Mouse (Mus musculus): ENCODE data around the gene Ophn1. TPM values are rescaled to one million over a fixed set of nuclear protein-coding genes. Genes with fewer than 3 reads are reported as not detected.

Ophn1 gene
- 1 to 10 TPM; 6.6 to 9.4 TPM for total RNA-seq (2021)

- intact Hi-C loops (cut with DNase I) = loop anchor here (2.0 to 10.0 kb wide), 2 partner anchors 28 to 76 kb away; no protein-coding TSS in a partner anchor
Observed at GRCm38 (mm10) chrX:98890406-98891116, at the start of gene Ophn1. Gene Ophn1, minus strand, starts transcription at chrX:98891025.

GRCm38 (mm10) chrX:98937555-98938294 is 46.9 kb upstream of the Ophn1 start:
- intact Hi-C loops (cut with DNase I) = no loop called here
- DNase-seq (ENCODE audit: low spot score) = peak; percentile 89

More at GRCm38 (mm10) chrX:98890406-98891116, at the start of gene Ophn1:
- DNase-seq (ENCODE audit: low spot score) = peak; percentile 66

DNA sequence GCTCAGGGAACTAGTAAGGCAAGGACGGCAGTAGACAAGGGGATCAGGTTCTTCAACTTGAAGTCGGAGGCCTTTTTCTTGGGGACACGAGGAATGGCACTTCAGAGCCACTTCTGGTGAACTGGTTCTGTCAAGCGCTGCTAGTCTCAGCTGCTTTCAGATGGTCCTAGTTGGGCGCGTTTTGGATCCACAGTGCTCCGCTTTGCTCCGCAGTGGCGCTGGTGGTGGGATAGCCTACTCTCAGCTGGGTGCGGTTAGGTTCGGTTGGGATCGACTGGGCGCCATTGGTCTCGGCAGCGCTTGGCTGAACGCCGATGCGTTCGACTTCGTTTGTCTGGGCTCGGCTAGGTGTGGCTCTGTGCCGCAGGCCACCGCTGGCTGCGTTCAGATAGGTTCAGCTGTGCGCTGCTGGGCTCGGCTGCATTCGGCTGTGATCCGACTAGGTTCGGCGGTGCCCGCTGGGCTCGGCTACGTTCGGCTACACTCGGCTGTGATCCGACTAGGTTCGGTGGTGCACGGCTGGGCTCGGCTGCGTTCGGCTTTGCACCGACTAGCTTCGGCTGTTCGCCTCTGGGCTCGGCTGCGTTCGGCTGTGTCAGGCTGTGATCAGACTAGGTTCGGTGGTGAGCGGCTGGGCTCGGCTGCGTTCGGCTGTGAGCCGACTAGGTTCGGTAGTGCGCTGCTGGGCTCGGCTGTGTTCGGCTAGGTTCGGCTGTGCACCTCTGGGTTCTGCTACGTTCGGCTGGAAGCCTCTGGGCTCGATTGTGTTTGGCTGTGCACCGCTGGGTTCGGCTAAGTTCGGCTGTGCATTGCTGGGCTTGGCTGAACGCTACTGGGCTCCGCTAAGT is 46.1 kb upstream of the Ophn1 start:
- intact Hi-C loops (cut with DNase I) = no loop called here
- DNase-seq (ENCODE audit: low spot score) = peak; percentile 91

DNA sequence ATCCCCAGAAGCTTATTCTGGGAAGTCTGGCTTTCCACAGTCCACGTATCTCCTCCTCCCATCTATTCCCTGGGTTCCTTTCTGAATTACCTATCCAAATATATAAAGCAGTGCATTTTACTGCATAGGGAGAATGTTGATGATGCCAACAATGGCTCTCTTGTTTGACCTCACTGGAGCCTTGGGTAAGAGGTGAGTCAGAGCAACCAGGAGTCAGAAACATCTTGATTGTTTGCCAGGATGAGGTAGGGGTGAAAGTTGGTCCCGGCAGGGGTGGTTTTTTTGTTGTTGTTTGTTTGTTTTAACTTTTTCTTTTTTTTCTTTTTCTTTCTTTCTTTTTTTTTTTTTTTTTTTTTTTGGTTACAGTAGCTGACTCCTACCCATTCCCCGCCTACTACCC is 45.3 kb upstream of the Ophn1 start, which contains the start of gene Yipf6:
TSS of gene Yipf6 (plus strand) at position 216 of the 400 bp plus-strand sequence.
- no peak for DNase-seq (ENCODE audit: low spot score)
- intact Hi-C loops (cut with DNase I) = no loop called here

DNA sequence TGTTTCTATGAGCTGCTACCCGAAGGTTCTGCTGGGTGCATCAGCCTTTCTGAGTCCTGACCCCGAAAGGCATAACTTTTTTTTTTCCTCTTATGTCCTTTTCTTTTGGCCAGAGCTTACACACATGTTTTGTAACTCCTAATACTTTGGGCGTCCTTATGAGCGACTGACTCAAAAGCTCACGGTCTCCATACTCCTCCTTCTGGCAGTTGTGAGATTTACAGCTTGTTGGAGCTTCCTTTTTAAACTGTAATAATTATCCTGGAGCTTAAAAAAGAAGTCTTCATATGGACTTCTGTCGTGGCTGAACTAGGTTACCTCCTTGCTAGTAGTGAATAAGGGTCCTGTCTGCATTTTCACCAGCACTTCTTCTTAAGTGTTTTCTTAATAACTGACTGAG is 28.6 kb upstream of the Ophn1 start:
- no peak for DNase-seq (ENCODE audit: low spot score)
- intact Hi-C loops (cut with DNase I) = loop anchor here (1.0 to 2.0 kb wide), 2 partner anchors 29 to 218 kb away; partner anchors contain the start of gene Ophn1

DNA sequence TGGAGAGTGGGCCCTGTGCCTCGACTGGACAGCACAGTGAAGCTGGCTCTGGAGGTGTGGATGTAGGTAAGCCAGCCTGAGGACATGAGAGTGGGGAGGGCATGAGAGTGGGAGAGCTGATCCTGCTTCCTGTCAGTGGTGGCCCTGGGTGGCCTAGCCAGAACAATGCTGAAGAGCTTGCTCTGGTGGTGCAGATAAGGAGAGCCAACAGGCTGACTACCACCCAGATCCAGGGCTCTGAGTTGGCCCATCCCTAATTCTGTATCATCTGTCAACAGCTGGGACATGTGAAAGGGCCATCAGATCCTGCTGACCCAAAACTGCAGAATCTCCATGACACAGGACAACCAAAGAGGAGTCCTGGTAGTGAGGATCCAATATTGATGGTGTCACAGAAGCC is 18.1 kb upstream of the Ophn1 start:
- no peak for DNase-seq (ENCODE audit: low spot score)
- intact Hi-C loops (cut with DNase I) = no loop called here

DNA sequence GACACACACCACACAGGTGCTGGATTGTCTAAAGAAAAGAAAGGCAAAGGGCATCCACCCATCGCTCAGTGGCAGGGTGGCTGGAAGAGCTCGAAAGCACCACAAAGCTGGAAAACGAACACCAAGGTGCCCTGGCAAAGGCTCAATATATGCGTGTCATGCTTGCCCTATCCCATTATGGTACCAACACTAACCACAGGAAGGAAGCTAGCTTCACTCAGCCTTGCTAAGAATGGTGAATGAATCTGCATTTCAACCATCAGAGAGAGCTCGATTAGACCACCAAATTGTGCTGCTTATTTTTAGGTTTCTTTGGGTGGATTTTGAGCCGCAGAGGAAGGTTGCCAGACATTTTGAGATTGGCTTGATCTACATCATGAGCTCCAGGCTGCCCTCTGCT is 13.4 kb upstream of the Ophn1 start:
- no peak for DNase-seq (ENCODE audit: low spot score)
- intact Hi-C loops (cut with DNase I) = no loop called here

DNA sequence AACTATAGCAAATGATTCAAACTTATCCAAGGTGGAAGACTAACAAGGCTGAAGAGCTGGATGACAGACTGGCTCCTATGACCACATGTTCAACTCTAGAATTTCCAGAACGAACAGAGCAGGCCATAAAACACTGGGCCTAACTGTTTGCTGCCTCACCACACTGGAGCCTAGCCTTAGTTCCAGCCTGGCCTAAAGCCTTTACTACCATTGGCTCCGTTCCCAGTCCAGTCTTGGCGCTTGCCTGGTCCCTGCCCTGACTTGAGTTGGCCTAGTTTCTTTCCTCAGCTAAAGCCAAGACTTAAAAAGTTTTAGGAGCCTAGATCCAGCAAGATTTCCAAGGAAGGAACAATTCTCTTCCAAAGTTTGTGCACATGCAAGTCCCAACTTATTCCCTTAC is 7.5 kb upstream of the Ophn1 start:
- intact Hi-C loops (cut with DNase I) = loop anchor here (10.0 kb wide), 1 partner anchor 84 kb away; no protein-coding TSS in a partner anchor
- DNase-seq (ENCODE audit: low spot score) = peak; percentile 30

DNA sequence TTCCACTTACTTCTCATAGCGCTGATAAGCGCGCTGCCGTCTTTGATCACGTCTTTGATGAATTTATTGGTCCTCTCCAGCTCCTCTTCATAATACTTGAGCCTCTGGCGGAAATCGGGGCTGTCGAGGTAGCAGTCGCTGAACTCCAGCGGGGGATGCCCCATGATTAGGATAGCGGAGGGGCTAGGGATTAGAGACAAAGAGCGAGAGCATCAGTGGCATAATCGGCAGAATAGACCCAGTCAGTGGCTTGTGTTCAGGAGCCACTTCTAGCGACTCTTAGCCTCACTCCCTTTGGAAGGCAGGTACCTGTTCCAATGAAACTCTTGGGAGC is 786 bp downstream of the Ophn1 start:
- intact Hi-C loops (cut with DNase I) = loop anchor here (2.0 to 10.0 kb wide), 2 partner anchors 29 to 75 kb away; no protein-coding TSS in a partner anchor
- DNase-seq (ENCODE audit: low spot score) = no peak

GRCm38 (mm10) chrX:98881983-98882382 is 8.8 kb downstream of the Ophn1 start:
- intact Hi-C loops (cut with DNase I) = no loop called here

GRCm38 (mm10) chrX:98881085-98881484 is 9.7 kb downstream of the Ophn1 start:
- intact Hi-C loops (cut with DNase I) = no loop called here
- no peak for DNase-seq (ENCODE audit: low spot score)

More at GRCm38 (mm10) chrX:98881983-98882382, 8.8 kb downstream of the Ophn1 start:
- DNase-seq (ENCODE audit: low spot score) = no peak

DNA sequence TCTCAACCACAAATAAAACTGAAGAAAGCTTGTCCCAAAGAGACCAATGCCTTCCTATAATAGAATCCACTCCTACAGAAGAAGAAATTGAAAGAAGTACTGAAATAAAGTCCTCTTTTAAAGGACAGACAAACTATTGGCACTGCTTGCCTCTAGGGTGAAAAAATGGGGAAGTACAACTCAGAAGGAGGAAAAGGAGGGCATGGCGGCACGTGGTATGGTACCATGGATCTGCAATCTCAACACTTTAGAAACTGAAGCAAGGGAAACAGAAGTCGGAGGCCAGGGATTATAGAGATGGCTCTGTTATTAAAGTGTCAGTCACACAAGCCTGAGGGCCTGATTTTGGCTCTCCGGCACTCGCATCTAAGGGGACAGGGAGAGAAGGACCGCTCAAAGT is 10.5 kb downstream of the Ophn1 start:
- intact Hi-C loops (cut with DNase I) = no loop called here
- DNase-seq (ENCODE audit: low spot score) = no peak

GRCm38 (mm10) chrX:98875144-98875543 is 15.7 kb downstream of the Ophn1 start:
- DNase-seq (ENCODE audit: low spot score) = no peak
- intact Hi-C loops (cut with DNase I) = no loop called here

DNA sequence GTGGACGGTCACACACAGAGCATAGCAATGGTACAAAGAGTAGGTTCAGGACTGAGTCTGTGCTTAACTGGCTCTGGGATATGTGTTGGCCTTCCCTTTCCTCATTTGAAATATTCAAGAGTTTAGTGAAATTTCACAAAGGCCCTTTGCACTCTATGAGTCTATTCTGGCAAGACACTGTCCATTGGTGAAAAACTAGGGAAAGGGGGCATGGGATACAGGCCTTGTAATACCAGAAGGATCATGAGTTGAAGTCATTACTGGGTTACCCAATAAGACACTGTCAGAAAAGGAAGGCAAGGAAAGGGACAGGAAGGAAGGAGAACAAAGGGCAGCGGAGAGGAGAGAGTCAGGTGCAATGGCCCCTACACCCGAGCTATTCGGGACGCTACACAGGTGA is 16.7 kb downstream of the Ophn1 start:
- intact Hi-C loops (cut with DNase I) = no loop called here
- DNase-seq (ENCODE audit: low spot score) = no peak

DNA sequence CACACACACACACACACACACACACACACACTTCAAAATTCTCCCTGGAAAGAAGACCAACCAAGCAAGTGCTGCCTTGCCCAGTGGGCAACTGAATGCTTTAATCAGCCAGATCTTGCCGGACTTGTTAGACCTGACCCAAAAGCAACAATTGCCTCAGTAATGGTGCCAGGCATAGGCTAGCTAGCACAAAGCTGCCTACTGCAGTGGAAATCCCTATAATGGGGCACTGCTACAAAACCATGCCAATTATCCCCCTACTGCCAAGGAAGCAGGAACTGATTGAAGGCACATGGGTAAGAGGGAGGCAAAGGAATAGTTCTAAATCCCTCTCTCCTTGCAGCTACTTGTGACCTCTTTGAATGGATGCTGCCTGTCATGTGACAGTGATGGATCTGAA is 18.8 kb downstream of the Ophn1 start:
- intact Hi-C loops (cut with DNase I) = no loop called here
- DNase-seq (ENCODE audit: low spot score) = no peak

- intact Hi-C loops (cut with DNase I) = no loop called here
- DNase-seq (ENCODE audit: low spot score) = no peak
Observed at GRCm38 (mm10) chrX:98870541-98870940, 20.3 kb downstream of the Ophn1 start.

DNA sequence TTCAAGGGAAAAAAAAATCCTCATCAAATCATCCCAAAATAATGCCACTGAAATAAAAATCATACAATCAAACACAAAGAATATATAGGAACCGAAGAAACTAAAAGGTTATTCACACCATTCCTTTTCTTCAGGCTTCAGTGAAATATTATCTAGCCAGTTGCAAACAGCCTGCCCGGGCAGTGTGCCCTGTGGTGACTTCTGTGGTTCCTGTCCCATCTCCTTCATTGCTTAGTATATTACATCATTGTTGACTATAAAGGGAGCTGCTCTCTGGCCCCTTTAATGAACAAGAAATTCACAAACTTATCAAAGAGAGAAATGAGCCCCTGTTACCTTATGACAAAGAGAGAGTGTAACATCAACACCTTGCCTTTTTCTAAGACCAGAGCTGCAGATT is 21.1 kb downstream of the Ophn1 start:
- DNase-seq (ENCODE audit: low spot score) = no peak

GRCm38 (mm10) chrX:98869165-98869564 is 21.7 kb downstream of the Ophn1 start:
- intact Hi-C loops (cut with DNase I) = no loop called here
- no peak for DNase-seq (ENCODE audit: low spot score)

More for the DNA sequence above, 21.1 kb downstream of the Ophn1 start:
- intact Hi-C loops (cut with DNase I) = no loop called here

DNA sequence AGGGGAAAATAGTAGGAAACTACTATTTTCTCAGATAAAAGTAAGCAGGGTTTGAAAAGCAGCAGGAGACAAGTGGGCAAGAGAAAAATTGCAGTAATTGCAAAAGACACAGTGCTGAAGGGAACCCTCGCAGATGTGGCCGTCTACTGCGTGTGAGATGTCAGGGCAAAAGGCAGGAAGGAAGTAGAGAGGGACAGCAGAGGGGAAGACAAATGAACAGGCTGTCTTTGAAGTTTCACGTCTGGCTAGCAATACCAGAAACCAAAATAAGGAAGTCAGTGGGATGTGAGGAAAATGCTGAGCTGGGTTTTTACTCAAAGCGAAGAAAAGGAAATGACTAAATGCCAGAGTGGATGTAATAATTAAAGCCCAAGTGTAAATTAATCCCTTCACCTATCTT is 30.7 kb downstream of the Ophn1 start:
- intact Hi-C loops (cut with DNase I) = no loop called here
- no peak for DNase-seq (ENCODE audit: low spot score)

DNA sequence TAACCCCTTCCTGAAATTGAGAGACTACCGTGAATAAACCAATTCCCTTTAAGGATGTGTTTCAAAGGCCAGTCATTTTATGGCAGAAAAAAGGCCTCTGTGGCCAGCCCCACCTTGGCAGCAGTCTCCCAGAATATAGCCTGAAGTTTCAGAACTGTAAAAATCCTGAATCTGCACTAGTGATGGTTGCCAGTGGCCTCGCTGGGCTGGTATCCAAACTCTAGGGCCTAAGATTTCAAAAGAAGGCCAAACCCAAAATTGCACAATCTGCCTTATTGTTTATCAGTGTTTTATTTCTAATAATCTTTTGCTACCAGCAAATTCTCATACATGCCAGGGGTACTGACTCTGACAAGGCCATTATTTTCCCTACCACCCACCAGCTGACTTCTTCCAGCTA is 34.8 kb downstream of the Ophn1 start:
- intact Hi-C loops (cut with DNase I) = no loop called here
- DNase-seq (ENCODE audit: low spot score) = peak; percentile 13
